Mouse (Mus musculus) liver, embryonic 14.5 days (tissue): ENCODE results near the gene Trp53bp1. TPM values are rescaled to one million over a fixed set of nuclear protein-coding genes. Genes with fewer than 3 reads are reported as not detected.

ENCODE experiments used
- ATAC-seq: fragments of 200-750 bp; cut with Nextera tagmentation; 2 replicates; pipeline ENCODE4 v1.8.0; 2017; ENCODE audit warnings: moderate number of reproducible peaks, mild to moderate bottlenecking, moderate library complexity; ENCODE audit not compliant: insufficient read depth
- DNase-seq, 3 experiments: peaks; one replicate each; pipeline ENCODE4 v3.0.0-alpha.2; 2012 to 2013; ENCODE audit warnings: low read depth in 3 of 3, low spot score in 3 of 3
- H3K27ac ChIP-seq: fragments of 300-500 bp; sonication (generic); 2 replicates; pipeline ENCODE4 v1.5.1; 2014; ENCODE audit warnings: moderate library complexity, mild to moderate bottlenecking, control low read depth, inconsistent platforms
- H3K27me3 ChIP-seq: fragments of 300-500 bp; sonication (generic); 2 replicates; pipeline ENCODE4 v1.6.1; 2014; ENCODE audit warnings: mild to moderate bottlenecking, low read length, moderate library complexity; ENCODE audit not compliant: control insufficient read depth, insufficient read depth
- H3K36me3 ChIP-seq: fragments of 300-500 bp; sonication (generic); replicated peaks from 2 replicates; pipeline ENCODE4 v1.6.1; 2014; ENCODE audit warnings: low read depth; ENCODE audit not compliant: control insufficient read depth, insufficient read depth
- H3K4me1 ChIP-seq, 2 experiments: fragments of 200-500 bp in 1 of 2; fragments of 300-500 bp in 1 of 2; sonication (generic) in 1 of 2; replicated peaks; 2 replicates each; pipeline ENCODE4 v1.6.1; 2012 to 2014; ENCODE audit warnings: antibody characterized with exemption in 1 of 2, inconsistent platforms in 1 of 2, low read length in 1 of 2; ENCODE audit not compliant: control insufficient read depth in 2 of 2, insufficient read depth in 2 of 2
- H3K4me2 ChIP-seq: fragments of 300-500 bp; sonication (generic); 2 replicates; pipeline ENCODE4 v1.6.1; 2014; ENCODE audit warnings: low read depth, mild to moderate bottlenecking, control low read depth, moderate library complexity
- H3K4me3 ChIP-seq, 2 experiments: fragments of 200-500 bp in 1 of 2; fragments of 300-500 bp in 1 of 2; sonication (generic) in 1 of 2; 2 replicates each; pipeline ENCODE4 v1.5.1; 2012 to 2014; ENCODE audit warnings: low read depth in 2 of 2, low read length in 2 of 2, mild to moderate bottlenecking in 2 of 2, control low read depth in 1 of 2, inconsistent platforms in 1 of 2, moderate library complexity in 1 of 2; ENCODE audit not compliant: insufficient read depth in 1 of 2
- H3K9ac ChIP-seq: fragments of 300-500 bp; sonication (generic); replicated peaks from 2 replicates; pipeline ENCODE4 v1.6.1; 2014; ENCODE audit warnings: mild to moderate bottlenecking, control low read depth, moderate library complexity
- H3K9me3 ChIP-seq: fragments of 300-500 bp; sonication (generic); 2 replicates; pipeline ENCODE4 v1.6.1; 2016; ENCODE audit warnings: low read length, mixed read lengths; ENCODE audit not compliant: control insufficient read depth
- CTCF ChIP-seq: IDR thresholded peaks from 2 replicates; pipeline ENCODE4 v1.5.1; 2016; ENCODE audit warnings: antibody characterized with exemption, low read depth, control low read depth
- EP300 ChIP-seq: IDR thresholded peaks from 2 replicates; pipeline ENCODE4 v1.6.1; 2016; ENCODE audit warnings: antibody characterized with exemption, low read depth
- WGBS: fragments of 180-500 bp; shearing (Covaris S2); extraction: QIAGEN DNeasy Blood & Tissue Kit; methylation state at CpG from one replicate; pipeline ENCODE4 v1.1.7; 2014; ENCODE audit not compliant: insufficient replicate concordance; 5-methylcytosine and 5-hydroxymethylcytosine counted together
- polyA plus RNA-seq, 2 experiments: library from polyadenylated mRNA; depleted of rRNA in 1 of 2; stranded (reverse) in 1 of 2; unstranded in 1 of 2; fragments of >200 nt; fragmentation: Nextera tagmentation in 1 of 2; extraction: Ambion mirVana in 1 of 2; gene quantifications; 2 replicates each; pipeline versions ENCODE4 v1.2.1 to v1.2.3; 2012 to 2014

Gene Trp53bp1
- polyA plus RNA-seq, 2 experiments: 14.1 to 17.0 TPM

- Histone ChIP-seq H3K9ac (no peak overlapping the region), H3K4me1 (peaks cover 0 to 6% of the 10 kb centered on the region in 2 experiments; a peak in 1 of 4 replicates), H3K36me3 (no peaks in the 10 kb centered on the region), H3K4me3 (no peak overlapping the region), H3K27ac (no peak overlapping the region), H3K27me3 (peaks cover 68% of the 10 kb centered on the region), H3K4me2 (no peak overlapping the region), H3K9me3 (no peaks in the 10 kb centered on the region)
- DNase-seq (no peak), ATAC-seq (no peak)
- WGBS: 2% methylated on average over 8 of the region's 8 CpGs
- TF ChIP-seq CTCF: no peak
- no peak for TF ChIP-seq EP300
Measured at GRCm38 (mm10) chr2:121298131-121298530, 26.9 kb upstream of the Trp53bp1 start.

GRCm38 (mm10) chr2:121297701-121298100 is 26.5 kb upstream of the Trp53bp1 start:
- Histone ChIP-seq H3K4me2 (no peak overlapping the region), H3K4me3 (no peak overlapping the region), H3K9ac (no peak overlapping the region), H3K9me3 (no peaks in the 10 kb centered on the region), H3K27ac (no peak overlapping the region), H3K4me1 (peaks cover 0 to 6% of the 10 kb centered on the region in 2 experiments; a peak in 1 of 4 replicates), H3K27me3 (peaks cover 71% of the 10 kb centered on the region), H3K36me3 (no peaks in the 10 kb centered on the region)
- TF ChIP-seq EP300: no peak
- no peak for TF ChIP-seq CTCF
- DNase-seq (no peak), ATAC-seq (no peak)
- 6% methylated on average over 9 of the region's 9 CpGs for WGBS

- H3K9me3 ChIP-seq: no peaks in the 10 kb centered on the region
- DNase-seq: no peak
- H3K4me2 ChIP-seq: no peak overlapping the region
- WGBS: 15% methylated on average over 6 of the region's 6 CpGs
- H3K4me1 ChIP-seq: peaks cover 0 to 6% of the 10 kb centered on the region in 2 experiments; a peak in 1 of 4 replicates
- H3K9ac ChIP-seq: no peak overlapping the region
- TF ChIP-seq EP300 (no peak), CTCF (no peak)
- ATAC-seq: no peak
- peaks cover 79% of the 10 kb centered on the region for H3K27me3 ChIP-seq
- H3K4me3 ChIP-seq: no peak overlapping the region
- no peaks in the 10 kb centered on the region for H3K36me3 ChIP-seq
- no peak overlapping the region for H3K27ac ChIP-seq
Measured at GRCm38 (mm10) chr2:121296754-121297231, 25.6 kb upstream of the Trp53bp1 start.

GRCm38 (mm10) chr2:121295608-121296571 is 24.7 kb upstream of the Trp53bp1 start:
- H3K9me3 ChIP-seq: no peaks in the 10 kb centered on the region
- 3% methylated on average over 15 of the region's 15 CpGs for WGBS
- H3K4me2 ChIP-seq: peak overlapping the region; percentile 11; the same call in 1 of the 2 replicates
- no peak overlapping the region for H3K27ac ChIP-seq
- H3K4me3 ChIP-seq: peak overlapping the region; percentile 2 to 15; a peak in 1 of 4 replicates
- no peaks in the 10 kb centered on the region for H3K36me3 ChIP-seq
- TF ChIP-seq EP300: no peak
- TF ChIP-seq CTCF: no peak
- H3K27me3 ChIP-seq: peaks cover 85% of the 10 kb centered on the region
- peaks cover 0 to 6% of the 10 kb centered on the region in 2 experiments; a peak in 1 of 4 replicates for H3K4me1 ChIP-seq
- DNase-seq (no peak), ATAC-seq (no peak)
- H3K9ac ChIP-seq: no peak overlapping the region
